Mouse (Mus musculus): Measurements from ENCODE around the gene Ifna1.
A peak's percentile ranks its signal among the peaks of the same experiment; 100 is the strongest.
"Not testable (repeated sequence)": the region's sequence is repeated elsewhere in the genome, so short reads cannot be mapped to it uniquely, and the experiment has no call there.

Gene Ifna1

DNA sequence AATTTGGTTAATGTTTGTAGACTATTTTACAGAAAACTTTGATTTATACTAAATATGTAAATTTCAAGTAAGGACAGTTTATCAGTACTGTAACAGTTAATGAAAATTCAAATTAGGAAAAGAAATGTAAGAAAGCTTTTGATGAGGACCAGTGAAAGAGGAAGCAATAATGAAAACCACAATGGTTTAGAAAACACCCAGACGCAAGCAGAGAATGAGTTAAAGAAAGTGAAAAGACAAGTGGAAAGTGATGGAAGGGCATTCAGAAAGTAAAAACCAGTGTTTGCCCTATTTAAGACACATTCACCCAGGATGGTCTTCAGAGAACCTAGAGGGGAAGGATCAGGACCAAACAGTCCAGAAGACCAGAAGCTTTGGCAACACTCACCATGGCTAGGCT is at the start of gene Ifna1:
Gene Ifna1, plus strand, starts transcription at position 390 of the 400 bp plus-strand sequence.
- DNase-seq, result no peak

DNA sequence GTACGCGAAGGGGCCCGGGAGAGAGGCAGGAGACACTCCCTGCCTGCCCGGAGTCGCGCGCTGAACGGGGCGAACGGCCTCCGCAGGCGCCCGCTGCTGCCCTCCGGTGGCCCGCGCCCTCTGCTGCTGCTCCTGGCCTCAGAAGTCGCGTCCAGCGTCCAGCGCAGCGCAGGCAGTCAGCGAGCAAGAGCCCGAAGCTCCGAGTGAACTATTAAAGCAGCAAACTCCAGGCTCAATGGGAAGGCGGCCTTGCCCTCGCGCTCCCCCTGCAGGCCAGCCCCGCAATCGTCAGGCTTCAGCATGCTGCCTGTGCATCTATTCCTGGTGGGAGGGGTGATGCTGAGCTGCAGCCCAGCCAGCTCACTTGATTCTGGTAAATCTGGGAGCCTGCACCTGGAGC is 46.9 kb upstream of the Ifna1 start, which contains the start of gene Gm13287:
Gene Gm13287, plus strand, starts transcription at position 301 of the 400 bp plus-strand sequence.
- DNase-seq, result not testable (repeated sequence)

DNA sequence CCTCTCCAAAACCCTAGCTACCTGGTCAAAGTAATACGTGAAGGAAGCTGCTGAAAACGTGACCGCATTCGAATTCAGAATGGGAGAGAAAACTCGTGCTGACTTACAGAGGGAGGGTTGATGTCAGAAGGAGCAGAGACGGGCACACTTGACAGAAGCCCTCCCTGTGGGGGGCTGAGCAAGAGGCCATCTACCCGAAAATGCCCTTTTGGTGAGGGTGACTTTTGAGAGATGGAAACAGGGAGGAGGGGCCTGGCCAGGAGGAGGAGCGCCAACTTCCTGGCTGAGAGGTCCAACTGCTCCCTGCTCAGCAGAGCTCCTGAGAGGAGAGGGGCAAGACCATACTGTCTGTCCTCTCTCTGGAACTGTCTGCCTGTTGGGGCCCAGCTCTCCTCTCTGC is 44.7 kb upstream of the Ifna1 start, which contains the start of gene Gm13288:
Gene Gm13288, plus strand, starts transcription at position 301 of the 400 bp plus-strand sequence.
- DNase-seq, result not testable (repeated sequence)

DNA sequence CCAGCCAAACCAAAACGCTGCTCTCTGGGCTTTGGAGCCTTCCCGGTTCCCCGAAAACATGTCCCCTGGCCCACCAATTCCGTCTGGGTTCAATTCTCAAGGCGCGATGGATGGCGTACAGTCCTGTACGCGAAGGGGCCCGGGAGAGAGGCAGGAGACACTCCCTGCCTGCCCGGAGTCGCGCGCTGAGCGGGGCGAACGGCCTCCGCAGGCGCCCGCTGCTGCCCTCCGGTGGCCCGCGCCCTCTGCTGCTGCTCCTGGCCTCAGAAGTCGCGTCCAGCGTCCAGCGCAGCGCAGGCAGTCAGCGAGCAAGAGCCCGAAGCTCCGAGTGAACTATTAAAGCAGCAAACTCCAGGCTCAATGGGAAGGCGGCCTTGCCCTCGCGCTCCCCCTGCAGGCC is 44.1 kb upstream of the Ifna1 start:
- DNase-seq, result peak; percentile 35

DNA sequence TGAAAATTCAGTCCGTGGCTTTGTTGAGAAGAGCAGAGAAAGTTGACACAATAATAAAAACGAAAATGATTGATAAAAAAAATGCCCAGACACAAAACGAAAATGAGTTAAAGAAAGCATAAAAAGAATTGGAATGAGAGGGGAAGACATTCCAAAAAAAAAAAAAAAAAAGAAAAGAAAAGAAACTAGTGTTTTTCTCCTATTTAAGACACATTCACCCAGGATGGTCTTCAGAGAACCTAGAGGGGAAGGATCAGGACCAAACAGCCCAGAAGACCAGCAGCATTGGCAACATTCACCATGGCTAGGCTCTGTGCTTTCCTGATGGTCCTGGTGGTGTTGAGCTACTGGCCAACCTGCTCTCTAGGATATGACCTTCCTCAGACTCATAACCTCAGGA is 34.0 kb upstream of the Ifna1 start, which contains the start of gene Ifna7:
Gene Ifna7, plus strand, starts transcription at position 301 of the 400 bp plus-strand sequence.
- DNase-seq, result no peak

DNA sequence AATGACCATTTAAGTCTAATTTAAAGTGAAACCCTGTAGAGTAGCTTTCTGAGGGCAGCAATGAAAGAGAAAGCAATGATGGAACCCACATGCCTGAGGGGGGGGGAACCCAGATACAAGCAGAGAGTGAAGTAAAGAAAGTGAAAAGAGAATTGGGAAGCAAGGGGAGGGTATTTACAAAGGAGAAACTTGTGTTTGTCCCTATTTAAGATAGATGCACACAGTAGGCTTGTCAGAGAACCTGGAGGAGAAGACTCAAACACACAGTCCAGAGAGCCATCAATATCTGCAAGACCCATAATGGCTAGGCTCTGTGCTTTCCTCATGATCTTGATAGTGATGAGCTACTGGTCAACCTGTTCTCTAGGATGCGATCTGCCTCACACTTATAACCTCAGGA is 30.2 kb upstream of the Ifna1 start, which contains the start of gene Ifna11:
Gene Ifna11, plus strand, starts transcription at position 301 of the 400 bp plus-strand sequence.
- no peak for DNase-seq

DNA sequence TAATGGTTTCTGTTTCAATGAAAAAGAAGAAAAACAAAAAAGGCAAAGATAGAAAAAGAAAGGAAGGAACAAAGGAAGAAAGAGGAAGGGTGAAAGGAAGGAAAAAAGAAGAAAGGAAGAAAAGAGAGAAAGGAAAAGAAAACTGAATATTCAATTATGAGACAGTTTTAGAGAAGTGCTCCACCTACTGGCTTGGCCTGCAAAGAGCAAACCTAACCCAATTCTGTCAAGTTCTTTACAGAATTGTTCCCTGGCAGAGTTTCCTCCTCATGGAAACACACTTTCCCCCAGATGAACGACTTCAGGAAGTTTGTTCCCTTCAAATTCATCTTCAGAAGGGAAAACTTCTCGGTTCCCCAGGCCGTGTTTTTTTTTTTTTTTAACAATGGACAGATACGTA is 26.9 kb upstream of the Ifna1 start:
- peak; percentile 1 for DNase-seq

DNA sequence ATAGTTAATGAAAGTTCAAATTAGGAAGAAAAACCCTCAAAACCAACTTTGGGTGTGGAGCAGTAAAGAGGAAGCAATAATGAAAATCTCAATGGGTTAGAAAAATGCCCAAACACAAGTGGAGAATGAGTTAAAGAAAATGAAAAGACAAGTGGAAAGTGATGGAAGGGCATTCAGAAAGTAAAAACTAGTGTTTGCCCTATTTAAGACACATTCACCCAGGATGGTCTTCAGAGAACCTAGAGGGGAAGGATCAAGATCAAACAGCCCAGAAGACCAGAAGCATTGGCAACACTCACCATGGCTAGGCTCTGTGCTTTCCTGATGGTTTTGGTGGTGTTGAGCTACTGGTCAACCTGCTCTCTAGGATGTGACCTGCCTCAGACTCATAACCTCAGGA is 22.8 kb upstream of the Ifna1 start, which contains the start of gene Ifna6:
Gene Ifna6, plus strand, starts transcription at position 301 of the 400 bp plus-strand sequence.
- not testable (repeated sequence) for DNase-seq

DNA sequence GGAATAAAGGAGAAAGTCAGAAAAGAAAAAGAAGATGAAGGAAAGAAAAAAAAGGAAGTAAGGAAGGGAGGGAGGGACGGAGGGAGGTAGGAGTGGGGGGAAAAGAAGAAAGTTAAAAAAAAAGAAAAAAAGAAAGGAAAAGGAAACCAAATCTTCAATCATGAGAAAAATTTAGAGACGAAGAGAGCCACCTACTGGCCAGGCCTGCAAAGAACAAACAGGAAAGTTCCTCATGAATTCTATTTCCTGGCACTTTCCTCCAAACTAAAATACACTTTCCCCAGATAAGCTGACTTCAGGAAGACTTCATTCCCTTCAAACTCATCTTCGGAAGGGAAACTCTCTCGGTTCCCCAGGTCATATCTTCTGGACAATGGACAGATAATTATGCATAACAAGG is 19.4 kb upstream of the Ifna1 start:
- DNase-seq, result peak; percentile 11

DNA sequence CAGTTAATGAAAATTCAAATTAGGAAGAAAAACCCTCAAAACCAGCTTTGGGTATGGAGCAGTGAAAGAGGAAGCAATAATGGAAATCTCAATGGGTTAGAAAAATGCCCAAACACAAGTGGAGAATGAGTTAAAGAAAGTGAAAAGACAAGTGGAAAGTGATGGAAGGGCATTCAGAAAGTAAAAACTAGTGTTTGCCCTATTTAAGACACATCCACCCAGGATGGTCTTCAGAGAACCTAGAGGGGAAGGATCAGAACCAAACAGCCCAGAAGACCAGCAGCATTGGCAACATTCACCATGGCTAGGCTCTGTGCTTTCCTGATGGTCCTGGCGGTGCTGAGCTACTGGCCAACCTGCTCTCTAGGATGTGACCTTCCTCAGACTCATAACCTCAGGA is 14.7 kb upstream of the Ifna1 start, which contains the start of gene Ifna5:
Gene Ifna5, plus strand, starts transcription at position 301 of the 400 bp plus-strand sequence.
- not testable (repeated sequence) for DNase-seq

DNA sequence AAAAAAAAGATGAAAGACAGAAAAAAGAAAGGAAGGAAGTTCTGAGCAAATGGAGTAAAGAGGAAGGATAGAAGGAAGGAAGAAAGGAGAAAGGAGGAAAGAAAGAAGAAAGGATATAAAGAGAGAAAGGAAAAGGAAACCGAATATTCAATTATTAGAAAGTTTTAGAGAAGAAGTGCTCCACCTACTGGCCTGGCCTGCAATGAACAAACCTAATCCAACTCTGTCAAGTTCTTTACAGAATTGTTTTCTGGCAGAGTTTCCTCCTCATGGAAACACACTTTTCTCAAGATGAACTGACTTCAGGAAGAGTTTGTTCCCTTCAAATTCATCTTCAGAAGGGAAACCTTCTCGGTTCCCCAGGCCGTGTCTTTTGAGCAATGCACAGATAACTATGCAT is 11.1 kb upstream of the Ifna1 start:
- no peak for DNase-seq

DNA sequence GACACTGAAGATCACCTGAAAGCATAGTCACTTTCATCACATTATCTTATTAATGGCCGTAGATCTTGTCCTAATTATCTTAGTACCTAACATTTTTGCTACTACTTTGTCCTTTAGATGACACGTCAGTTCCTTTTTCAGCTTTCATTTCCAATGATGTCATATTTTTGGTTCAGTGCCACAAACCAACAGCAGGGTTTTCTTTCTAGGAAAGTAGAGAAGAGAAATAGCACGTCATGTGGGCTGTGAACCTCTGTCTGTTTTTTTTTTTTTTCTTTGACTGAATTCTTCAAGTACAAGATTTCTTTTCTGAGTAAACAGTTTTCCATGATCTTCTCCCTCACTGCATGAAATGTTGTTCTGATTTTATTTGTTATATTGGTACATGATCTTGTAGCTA is 9.8 kb upstream of the Ifna1 start:
- no peak for DNase-seq

DNA sequence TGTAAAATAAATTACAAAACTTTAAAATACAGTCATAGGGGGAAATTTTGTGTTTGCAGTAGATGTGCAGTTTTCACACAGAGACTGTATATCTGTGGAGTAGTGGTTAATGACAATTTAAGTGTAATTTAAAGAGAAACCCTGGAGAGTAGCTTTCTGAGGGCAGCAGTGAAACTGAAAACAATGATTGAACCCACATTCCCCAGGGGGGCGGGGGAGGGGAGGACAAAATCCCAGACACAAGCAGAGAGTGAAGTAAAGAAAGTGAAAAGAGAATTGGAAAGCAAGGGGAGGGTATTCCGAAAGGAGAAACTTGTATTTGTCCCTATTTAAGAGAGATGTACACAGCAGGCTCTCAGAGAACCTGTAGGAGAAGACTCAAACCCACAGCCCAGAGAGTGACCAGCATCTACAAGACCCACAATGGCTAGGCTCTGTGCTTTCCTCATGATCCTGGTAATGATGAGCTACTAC is 8.4 kb upstream of the Ifna1 start, which contains the start of gene Ifna4:
Gene Ifna4, plus strand, starts transcription at position 424 of the 474 bp plus-strand sequence.
- no peak for DNase-seq

DNA sequence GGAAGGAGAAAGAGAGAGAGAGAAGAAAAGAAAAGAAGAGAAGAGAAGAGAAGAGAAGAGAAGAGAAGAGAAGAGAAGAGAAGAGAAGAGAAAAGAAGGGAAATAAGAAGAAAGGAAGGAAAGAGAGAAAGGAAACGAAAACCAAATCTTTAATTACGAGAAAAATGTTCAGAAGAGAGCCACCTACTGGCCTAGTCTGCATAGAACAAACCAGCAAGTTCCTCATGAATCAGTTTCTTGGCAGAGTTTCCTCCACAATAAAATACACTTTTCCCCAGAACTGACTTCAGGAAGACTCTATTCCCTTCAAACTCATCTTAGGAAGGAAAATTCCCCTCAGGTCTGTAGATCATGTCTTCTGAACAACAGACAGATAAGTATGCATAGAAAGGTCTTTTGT is 4.6 kb upstream of the Ifna1 start:
- DNase-seq, result no peak

DNA sequence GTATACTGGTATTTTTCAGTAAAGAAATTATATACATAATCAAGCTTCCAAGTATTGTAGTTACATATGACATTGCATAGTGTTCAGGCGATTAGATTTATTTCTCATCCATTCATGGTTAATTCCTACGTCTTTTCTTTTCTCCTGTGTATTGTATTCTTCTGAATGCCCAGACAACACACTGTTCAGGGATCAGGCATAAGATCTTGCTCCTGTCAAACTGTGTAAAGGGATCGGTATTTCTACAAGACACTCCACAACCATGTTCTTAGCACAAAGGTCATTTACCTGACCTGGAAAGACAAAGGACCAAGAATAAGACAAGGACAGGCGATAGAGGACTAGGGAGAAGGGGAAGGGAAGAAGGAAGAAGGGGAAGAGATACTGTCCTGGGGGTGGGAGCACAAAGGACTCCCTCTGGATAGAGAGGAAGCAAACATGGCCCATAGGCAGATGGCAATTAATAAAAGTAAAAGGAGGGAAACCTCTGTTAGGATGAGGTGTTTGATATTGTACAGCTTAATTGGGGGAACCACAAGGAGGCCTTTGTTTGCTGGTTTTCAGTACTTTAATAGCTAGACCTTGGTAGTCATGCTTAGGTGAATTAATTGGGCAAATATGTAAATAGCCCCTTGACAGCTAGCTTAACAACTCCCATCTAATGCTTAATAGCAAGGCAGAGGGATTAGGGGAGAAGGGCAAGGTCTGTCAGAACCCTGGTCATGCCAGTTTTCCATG is 1.3 kb downstream of the Ifna1 start:
- no peak for DNase-seq

DNA sequence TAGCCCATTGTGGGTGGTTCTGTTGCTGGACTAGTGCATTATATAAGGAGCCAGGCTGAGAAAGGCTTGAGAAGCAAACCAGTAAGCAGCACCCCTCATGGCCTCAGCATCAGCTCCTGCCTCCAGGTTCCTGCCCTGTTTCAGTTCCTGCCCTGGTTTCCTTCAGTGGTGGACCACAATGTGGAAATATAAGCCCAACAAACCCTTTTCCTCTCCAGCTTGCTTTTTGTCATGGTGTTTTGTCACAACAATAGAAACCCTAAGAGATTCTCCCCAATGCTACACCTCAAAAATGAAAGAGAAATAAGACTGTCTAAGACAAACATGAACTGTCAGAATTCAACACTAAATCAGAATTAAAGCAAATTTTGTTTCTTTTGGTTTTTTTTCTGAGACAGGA is 9.3 kb downstream of the Ifna1 start:
- no peak for DNase-seq

DNA sequence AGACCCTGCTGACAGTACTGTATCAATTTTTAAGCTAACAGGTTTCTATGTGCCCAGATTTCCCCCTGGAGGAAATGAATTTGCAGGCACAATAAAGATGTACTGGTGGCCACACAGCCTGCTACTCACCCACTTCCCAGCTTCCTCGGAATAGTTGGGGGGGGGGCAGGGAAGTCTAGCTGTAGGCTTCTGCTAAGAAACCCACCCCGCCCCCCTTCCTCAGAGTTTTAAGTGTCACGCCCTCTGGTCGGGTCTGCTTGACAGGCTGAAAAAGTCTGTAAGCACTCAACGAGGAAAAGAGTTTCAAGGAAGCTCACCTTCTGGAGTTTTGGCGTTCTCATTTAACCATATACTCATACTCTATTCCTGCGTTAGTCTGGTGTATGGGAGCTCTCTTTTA is 13.4 kb downstream of the Ifna1 start:
- DNase-seq, result no peak

DNA sequence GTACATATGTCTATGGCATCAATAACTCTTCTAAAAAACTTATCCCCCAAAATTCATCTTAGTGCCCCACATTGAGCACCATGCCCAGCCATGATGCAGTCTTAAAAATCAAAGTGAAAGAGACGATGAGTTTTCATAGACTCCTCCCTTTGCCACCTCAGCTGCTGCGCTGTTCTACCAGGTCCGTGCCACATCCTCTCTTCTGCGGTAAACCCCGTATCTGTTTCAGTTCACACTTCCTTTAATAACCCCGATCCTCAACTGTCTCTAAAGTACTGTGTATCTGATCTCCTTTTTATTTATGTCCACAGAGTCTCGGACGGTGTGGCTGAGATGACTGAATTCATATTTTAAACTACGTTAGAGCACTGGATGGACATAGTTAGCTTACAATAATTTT is 14.7 kb downstream of the Ifna1 start:
- DNase-seq, result no peak

DNA sequence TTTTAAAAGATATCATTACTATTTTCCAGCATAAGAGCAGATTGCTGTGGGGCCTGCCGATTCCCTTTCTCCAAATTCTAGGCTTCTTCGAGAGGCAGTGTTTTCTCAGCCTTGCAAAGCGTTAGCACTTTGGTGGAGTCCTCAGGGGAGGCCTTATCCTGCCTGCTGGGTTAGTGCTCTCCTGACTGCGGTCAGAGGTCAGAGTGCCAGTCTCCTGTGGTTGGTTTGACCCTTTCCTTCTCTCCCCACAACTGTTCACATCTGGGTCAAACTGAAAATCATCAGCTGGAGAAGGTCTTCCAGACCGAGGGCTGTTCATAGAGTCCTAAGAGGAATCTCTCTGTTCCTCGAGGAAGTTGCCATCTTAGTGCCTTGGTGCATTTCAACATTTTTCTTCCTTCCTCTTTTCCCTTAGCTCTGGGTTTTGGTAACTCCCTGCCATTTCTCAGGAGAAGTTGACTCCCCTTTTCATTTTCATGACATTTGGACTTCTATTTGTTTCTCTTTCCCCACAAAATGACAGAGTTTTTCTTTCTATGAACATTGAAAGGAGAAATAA is 15.2 kb downstream of the Ifna1 start:
- DNase-seq, result no peak

DNA sequence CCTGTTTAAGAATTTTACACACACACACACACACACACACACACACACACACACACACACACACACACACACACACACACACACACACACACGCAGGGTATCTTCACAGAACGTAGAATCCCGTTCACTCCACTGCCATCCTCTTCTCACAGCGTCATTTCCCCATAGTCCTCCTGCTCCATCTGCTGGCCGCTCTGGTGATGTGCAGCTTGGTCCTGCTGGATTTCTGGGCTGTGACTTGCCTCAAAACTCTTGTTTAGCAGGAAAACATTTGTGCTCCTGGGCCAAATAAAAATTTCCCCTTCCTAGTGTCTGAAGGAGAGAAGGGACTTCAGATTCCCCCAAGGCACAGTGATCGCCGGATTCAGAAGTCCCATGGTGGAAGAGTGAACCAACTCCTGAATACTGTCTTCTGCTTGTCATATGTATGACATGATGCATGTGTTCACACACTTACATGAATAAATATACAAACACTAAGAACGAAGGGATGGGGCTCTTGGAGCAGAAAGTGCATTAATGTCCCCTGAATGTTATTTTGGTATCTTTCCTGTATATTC is 17.6 kb downstream of the Ifna1 start:
- DNase-seq, result peak; percentile 78

DNA sequence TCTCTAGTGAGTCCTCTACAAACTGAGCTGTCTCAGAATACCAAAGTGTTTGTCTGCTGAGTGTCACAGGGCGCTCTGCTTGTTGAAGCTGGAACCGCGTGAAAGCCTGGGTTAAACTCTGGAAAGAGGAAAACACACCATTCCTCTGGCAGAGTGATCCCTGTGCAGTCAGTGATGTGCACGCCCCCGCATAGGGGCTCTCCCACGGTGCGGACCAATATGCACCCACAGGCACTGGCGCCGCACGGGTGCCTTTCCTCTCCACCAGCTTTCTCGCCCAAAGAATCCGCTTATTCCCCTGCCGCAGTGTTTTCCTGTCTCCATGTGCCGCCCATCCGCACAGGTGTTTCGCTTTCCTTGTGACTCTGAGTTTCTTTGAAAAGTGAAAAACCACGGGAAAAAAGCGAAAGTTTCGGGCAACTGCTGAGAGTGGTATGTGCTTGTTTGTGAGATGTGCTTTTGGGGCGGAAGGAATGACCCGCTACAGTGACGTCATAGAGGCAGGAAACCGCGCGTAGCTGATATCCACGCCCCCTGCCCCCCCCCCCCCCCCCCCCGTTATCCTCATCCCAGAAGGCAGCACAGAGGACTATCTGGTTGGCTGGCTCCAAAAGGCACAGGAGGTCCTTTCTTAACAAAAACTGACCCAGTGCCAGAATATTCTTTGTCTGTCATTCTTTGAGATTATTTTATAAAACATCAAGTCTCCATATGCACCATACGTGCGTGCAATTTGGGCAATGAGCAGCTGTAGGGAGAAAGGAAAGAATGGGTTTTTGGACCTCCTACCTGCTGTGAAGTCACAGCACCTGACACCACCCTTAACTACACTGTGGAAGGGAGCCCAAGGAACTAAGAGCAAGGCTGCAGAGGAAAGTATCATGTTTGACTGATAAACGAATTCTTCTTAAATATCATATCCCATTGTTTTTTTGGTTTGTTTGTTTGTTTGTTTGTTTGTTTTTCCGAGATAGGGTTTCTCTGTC is 18.3 kb downstream of the Ifna1 start:
- DNase-seq, result peak; percentile 30

DNA sequence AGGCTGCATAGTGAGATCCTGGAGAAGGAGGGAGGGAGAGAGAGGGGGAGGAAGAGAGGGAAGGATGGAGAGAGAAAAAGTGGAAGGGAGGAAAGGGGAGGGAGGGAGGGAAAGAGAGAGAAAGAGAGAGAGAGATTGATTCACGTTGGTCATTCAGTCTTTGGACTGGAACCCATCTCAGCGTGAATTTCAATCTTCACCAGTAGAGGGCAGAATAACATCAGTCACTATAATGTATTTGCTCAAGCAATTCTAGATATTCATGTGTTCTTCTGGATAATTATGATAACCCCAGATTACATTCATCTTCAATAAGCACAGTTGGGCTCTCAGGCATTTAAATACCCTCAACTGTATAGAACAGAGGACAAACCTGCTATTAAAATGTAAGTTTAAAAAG is 22.8 kb downstream of the Ifna1 start:
- peak; percentile 50 for DNase-seq

Measured in kidney, postnatal 14 days (tissue).